Mouse (Mus musculus): ENCODE measurements around the gene Prkaca. TPM values are rescaled to one million over a fixed set of nuclear protein-coding genes. Genes with fewer than 3 reads are reported as not detected.

Prkaca gene
- polyA plus RNA-seq, 1 experiment = 51.8 TPM

DNA sequence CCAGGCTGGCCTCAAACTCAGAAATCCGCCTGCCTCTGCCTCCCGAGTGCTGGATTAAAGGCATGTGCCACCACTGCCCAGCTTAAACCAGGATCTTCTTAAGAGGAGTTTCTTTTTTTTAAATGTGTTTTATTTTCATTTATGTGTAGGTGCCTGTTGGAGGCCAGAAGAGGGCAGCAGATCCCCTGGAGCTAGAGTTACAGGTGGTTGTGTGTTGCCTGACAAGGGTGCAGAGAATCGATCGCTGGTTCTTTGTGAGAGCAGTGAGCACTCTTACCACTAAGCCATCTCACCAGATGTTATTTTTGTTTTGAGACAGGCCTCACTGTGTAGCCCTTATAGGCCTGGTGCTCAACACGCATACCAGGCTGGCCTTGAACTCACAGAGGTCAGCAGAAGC lies 43.0 kb downstream of the Prkaca start:
- Histone ChIP-seq H3K27ac (ENCODE audit: insufficient read depth, low read length) (no peak overlapping the region), H3K27me3 (ENCODE audit: control insufficient read depth, insufficient read depth, low read length, poor library complexity, severe bottlenecking) (0 out of 2 replicates have a peak, but pooled peaks cover 1% of the 10 kb centered on the region), H3K9ac (ENCODE audit: low read depth, poor library complexity, severe bottlenecking) (no peak overlapping the region), H3K4me3 (ENCODE audit: low read depth, low read length) (no peak overlapping the region), H3K36me3 (ENCODE audit: control insufficient read depth, insufficient read depth, low read length, poor library complexity, severe bottlenecking) (no peaks in the 10 kb centered on the region), H3K4me1 (ENCODE audit: control insufficient read depth, insufficient read depth, low read length) (peaks cover 3% of the 10 kb centered on the region), H3K9me3 (replicated peaks; ENCODE audit: control insufficient read depth, insufficient read depth, low read length, poor library complexity, severe bottlenecking) (no peaks in the 10 kb centered on the region; the same call in 1 of the 2 replicates)
- TF ChIP-seq CTCF (IDR thresholded peaks at IDR 0.05; ENCODE audit: low read depth, low read length) (peak; percentile 51), EP300 (IDR thresholded peaks at IDR 0.05; ENCODE audit: insufficient read depth, low read depth, low read length) (no peak), POLR2A (IDR thresholded peaks at IDR 0.05; ENCODE audit: insufficient read depth, low read length) (no peak)

DNA sequence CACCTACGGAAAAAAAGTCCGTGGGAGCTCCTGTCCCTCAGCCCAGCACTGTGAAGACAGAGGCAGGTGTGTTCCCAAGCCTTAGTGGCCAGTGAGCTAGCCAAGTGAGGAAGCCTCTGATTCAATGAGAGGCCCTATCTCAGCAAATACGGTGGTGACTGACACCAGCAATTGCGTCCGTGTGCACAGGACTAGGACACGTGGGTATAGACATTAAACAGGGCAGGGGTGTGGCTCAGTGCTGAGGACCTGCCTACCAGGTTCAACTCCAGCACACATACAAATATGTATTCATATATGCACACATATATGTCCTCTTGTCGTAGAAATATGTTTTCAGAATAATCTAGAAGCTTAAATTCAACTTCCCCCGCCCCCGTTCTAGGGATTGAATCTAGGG lies 46.9 kb downstream of the Prkaca start:
- TF ChIP-seq EP300 (IDR thresholded peaks at IDR 0.05; ENCODE audit: insufficient read depth, low read depth, low read length) (no peak), POLR2A (IDR thresholded peaks at IDR 0.05; ENCODE audit: insufficient read depth, low read length) (no peak), CTCF (IDR thresholded peaks at IDR 0.05; ENCODE audit: low read depth, low read length) (no peak)
- H3K9ac ChIP-seq (ENCODE audit: low read depth, poor library complexity, severe bottlenecking) = no peak overlapping the region
- H3K27ac ChIP-seq (ENCODE audit: insufficient read depth, low read length) = no peak overlapping the region
- no peaks in the 10 kb centered on the region for H3K36me3 ChIP-seq (ENCODE audit: control insufficient read depth, insufficient read depth, low read length, poor library complexity, severe bottlenecking)
- H3K4me1 ChIP-seq (ENCODE audit: control insufficient read depth, insufficient read depth, low read length) = peaks cover 13% of the 10 kb centered on the region
- H3K4me3 ChIP-seq (ENCODE audit: low read depth, low read length) = no peak overlapping the region
- no peaks in the 10 kb centered on the region; the same call in 1 of the 2 replicates for H3K9me3 ChIP-seq (replicated peaks; ENCODE audit: control insufficient read depth, insufficient read depth, low read length, poor library complexity, severe bottlenecking)
- no peaks in the 10 kb centered on the region for H3K27me3 ChIP-seq (ENCODE audit: control insufficient read depth, insufficient read depth, low read length, poor library complexity, severe bottlenecking)

DNA sequence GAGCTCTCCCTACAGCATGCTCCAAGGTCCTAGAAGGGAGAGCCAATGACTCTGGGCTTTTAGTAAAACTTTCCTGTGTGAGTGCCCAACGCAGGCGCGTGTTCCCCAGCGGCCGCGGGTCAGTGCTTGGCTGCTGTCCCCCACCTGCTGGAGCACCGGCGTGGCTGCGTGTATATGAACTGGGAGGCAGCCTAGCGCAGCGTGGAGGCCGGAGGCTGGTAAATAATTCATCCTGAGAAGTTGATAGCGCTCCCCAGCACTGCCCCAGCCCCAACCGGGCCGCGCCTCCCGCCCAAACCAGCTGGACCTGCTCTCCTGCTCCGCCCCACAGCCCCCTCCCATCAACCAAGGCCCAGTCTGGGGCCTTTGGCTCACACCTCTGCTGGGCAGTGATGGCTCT lies 48.3 kb downstream of the Prkaca start, which contains the start of gene Palm3:
Gene Palm3, plus strand, starts transcription at position 376 of the 400 bp plus-strand sequence.
- Histone ChIP-seq H3K27ac (ENCODE audit: insufficient read depth, low read length) (peak within 1 kb of the TSS; percentile 55), H3K4me1 (ENCODE audit: control insufficient read depth, insufficient read depth, low read length) (peaks cover 15% of the 10 kb centered on the region), H3K9me3 (replicated peaks; ENCODE audit: control insufficient read depth, insufficient read depth, low read length, poor library complexity, severe bottlenecking) (no peaks in the 10 kb centered on the region), H3K27me3 (ENCODE audit: control insufficient read depth, insufficient read depth, low read length, poor library complexity, severe bottlenecking) (no peaks in the 10 kb centered on the region), H3K9ac (ENCODE audit: low read depth, poor library complexity, severe bottlenecking) (peak within 1 kb of the TSS; percentile 58), H3K4me3 (ENCODE audit: low read depth, low read length) (peak within 1 kb of the TSS; percentile 38), H3K36me3 (ENCODE audit: control insufficient read depth, insufficient read depth, low read length, poor library complexity, severe bottlenecking) (no peaks in the 10 kb centered on the region)
- TF ChIP-seq EP300 (IDR thresholded peaks at IDR 0.05; ENCODE audit: insufficient read depth, low read depth, low read length) (no peak), CTCF (IDR thresholded peaks at IDR 0.05; ENCODE audit: low read depth, low read length) (no peak), POLR2A (IDR thresholded peaks at IDR 0.05; ENCODE audit: insufficient read depth, low read length) (no peak)

DNA sequence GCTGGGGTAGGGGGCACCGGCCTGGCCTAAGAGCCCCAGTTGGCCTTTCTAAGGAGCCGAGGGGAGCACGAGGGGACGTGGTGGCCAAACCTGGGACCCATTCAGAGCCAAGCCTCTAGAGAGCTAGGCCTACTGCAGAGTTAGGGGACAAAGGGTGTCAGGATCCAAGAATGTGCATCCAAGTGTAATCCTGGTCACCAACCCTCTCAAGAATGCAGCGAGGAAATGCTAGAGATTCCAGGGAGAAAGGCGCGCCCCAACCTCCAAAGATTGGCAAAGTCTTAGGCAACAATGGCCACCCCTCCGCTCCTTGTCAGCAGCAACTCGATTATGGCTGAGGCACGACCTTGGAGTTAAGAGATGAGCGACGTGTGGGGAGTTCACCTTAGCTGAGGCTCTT lies 48.8 kb downstream of the Prkaca start:
- Histone ChIP-seq H3K27ac (ENCODE audit: insufficient read depth, low read length) (peak overlapping the region; percentile 55), H3K27me3 (ENCODE audit: control insufficient read depth, insufficient read depth, low read length, poor library complexity, severe bottlenecking) (no peaks in the 10 kb centered on the region), H3K4me3 (ENCODE audit: low read depth, low read length) (peak overlapping the region; percentile 38)

DNA sequence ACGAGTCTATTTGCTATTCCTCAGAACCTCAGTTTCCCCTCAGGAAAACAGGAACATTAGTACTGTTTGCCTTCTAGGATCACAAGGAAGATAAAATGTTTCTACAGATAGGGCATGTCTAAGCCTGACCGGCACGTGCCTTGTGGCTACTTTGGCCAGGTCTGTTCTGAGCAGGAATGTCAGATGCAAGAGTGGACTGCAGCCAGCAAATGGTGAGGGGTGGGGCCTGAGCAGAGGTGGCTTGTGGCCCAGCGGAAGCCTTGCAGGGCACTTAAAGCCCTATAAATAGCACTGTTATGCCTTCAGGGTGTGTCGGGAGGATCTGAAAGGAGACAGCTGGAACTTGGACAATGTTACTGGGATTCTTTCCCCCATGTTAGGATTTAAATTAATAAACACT lies 50.3 kb downstream of the Prkaca start:
- Histone ChIP-seq H3K27ac (ENCODE audit: insufficient read depth, low read length) (peak overlapping the region; percentile 55), H3K9ac (ENCODE audit: low read depth, poor library complexity, severe bottlenecking) (no peak overlapping the region), H3K4me1 (ENCODE audit: control insufficient read depth, insufficient read depth, low read length) (peaks cover 15% of the 10 kb centered on the region), H3K4me3 (ENCODE audit: low read depth, low read length) (no peak overlapping the region), H3K27me3 (ENCODE audit: control insufficient read depth, insufficient read depth, low read length, poor library complexity, severe bottlenecking) (no peaks in the 10 kb centered on the region), H3K36me3 (ENCODE audit: control insufficient read depth, insufficient read depth, low read length, poor library complexity, severe bottlenecking) (peaks cover 4% of the 10 kb centered on the region), H3K9me3 (replicated peaks; ENCODE audit: control insufficient read depth, insufficient read depth, low read length, poor library complexity, severe bottlenecking) (no peaks in the 10 kb centered on the region)
- peak; percentile 72; the same call in 1 of the 2 replicates for TF ChIP-seq EP300 (IDR thresholded peaks at IDR 0.05; ENCODE audit: insufficient read depth, low read depth, low read length)
- TF ChIP-seq POLR2A (IDR thresholded peaks at IDR 0.05; ENCODE audit: insufficient read depth, low read length) = no peak
- TF ChIP-seq CTCF (IDR thresholded peaks at IDR 0.05; ENCODE audit: low read depth, low read length) = no peak

More for the DNA sequence above, 48.8 kb downstream of the Prkaca start:
- H3K36me3 ChIP-seq (ENCODE audit: control insufficient read depth, insufficient read depth, low read length, poor library complexity, severe bottlenecking) = no peaks in the 10 kb centered on the region
- peak overlapping the region; percentile 58 for H3K9ac ChIP-seq (ENCODE audit: low read depth, poor library complexity, severe bottlenecking)
- TF ChIP-seq EP300 (IDR thresholded peaks at IDR 0.05; ENCODE audit: insufficient read depth, low read depth, low read length) = peak; percentile 65; the same call in 1 of the 2 replicates
- TF ChIP-seq POLR2A (IDR thresholded peaks at IDR 0.05; ENCODE audit: insufficient read depth, low read length) = no peak
- H3K4me1 ChIP-seq (ENCODE audit: control insufficient read depth, insufficient read depth, low read length) = peaks cover 15% of the 10 kb centered on the region
- no peaks in the 10 kb centered on the region for H3K9me3 ChIP-seq (replicated peaks; ENCODE audit: control insufficient read depth, insufficient read depth, low read length, poor library complexity, severe bottlenecking)

DNA sequence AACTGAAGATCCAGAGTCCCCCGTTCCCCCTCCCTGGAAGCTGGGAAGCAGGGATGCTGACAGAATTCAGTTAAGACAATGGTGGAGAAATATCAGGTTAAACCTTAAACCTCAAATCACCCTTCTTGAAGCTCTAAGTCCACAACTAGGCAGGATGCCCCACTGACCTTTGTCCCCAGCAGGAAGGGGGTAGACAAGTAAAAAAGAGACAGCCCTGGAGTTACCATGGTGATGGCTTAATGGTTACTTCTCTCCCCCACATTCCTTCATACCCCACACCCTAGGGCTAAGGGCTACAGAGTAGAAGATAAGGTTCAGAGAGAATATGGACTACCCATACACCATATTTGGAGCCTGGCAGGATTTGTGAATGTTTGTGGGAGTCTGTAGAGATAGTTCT lies 50.8 kb downstream of the Prkaca start:
- no peak overlapping the region for H3K4me3 ChIP-seq (ENCODE audit: low read depth, low read length)
- TF ChIP-seq CTCF (IDR thresholded peaks at IDR 0.05; ENCODE audit: low read depth, low read length) (no peak), POLR2A (IDR thresholded peaks at IDR 0.05; ENCODE audit: insufficient read depth, low read length) (no peak), EP300 (IDR thresholded peaks at IDR 0.05; ENCODE audit: insufficient read depth, low read depth, low read length) (no peak)
- peak overlapping the region; percentile 55 for H3K27ac ChIP-seq (ENCODE audit: insufficient read depth, low read length)
- no peaks in the 10 kb centered on the region; the same call in 1 of the 2 replicates for H3K9me3 ChIP-seq (replicated peaks; ENCODE audit: control insufficient read depth, insufficient read depth, low read length, poor library complexity, severe bottlenecking)
- H3K9ac ChIP-seq (ENCODE audit: low read depth, poor library complexity, severe bottlenecking) = no peak overlapping the region
- H3K36me3 ChIP-seq (ENCODE audit: control insufficient read depth, insufficient read depth, low read length, poor library complexity, severe bottlenecking) = peaks cover 9% of the 10 kb centered on the region
- H3K4me1 ChIP-seq (ENCODE audit: control insufficient read depth, insufficient read depth, low read length) = peaks cover 15% of the 10 kb centered on the region
- no peaks in the 10 kb centered on the region for H3K27me3 ChIP-seq (ENCODE audit: control insufficient read depth, insufficient read depth, low read length, poor library complexity, severe bottlenecking)

Data from ES-Bruce4 (cell line).